Mouse (Mus musculus) lung, postnatal 0 days (tissue): ENCODE data around the gene Actl7a. TPM values are rescaled to one million over a fixed set of nuclear protein-coding genes. Genes with fewer than 3 reads are reported as not detected.

Experiments
- ATAC-seq: fragments of 200-750 bp; cut with Nextera tagmentation; 2 replicates; pipeline ENCODE4 v1.8.0; 2017; ENCODE audit warnings: moderate library complexity
- DNase-seq: peaks from one replicate; pipeline ENCODE4 v3.0.0-alpha.2; 2016; ENCODE audit warnings: low spot score
- H3K27ac ChIP-seq: fragments of 300-500 bp; sonication (generic); 2 replicates; pipeline ENCODE4 v1.5.1; 2014; ENCODE audit warnings: antibody characterized with exemption, mild to moderate bottlenecking, low read length, mixed read lengths
- H3K27me3 ChIP-seq: fragments of 300-500 bp; sonication (generic); replicated peaks from 2 replicates; pipeline ENCODE4 v1.6.1; 2014; ENCODE audit warnings: low read length, mixed read lengths; ENCODE audit not compliant: insufficient read depth
- H3K36me3 ChIP-seq: fragments of 300-500 bp; sonication (generic); 2 replicates; pipeline ENCODE4 v1.6.1; 2014; ENCODE audit warnings: low read length, mixed read lengths; ENCODE audit not compliant: insufficient read depth
- H3K4me1 ChIP-seq: fragments of 300-500 bp; sonication (generic); 2 replicates; pipeline ENCODE4 v1.6.1; 2014; ENCODE audit warnings: antibody characterized with exemption, low read depth, low read length, mixed read lengths; ENCODE audit not compliant: insufficient read depth
- H3K4me2 ChIP-seq: fragments of 300-500 bp; sonication (generic); replicated peaks from 2 replicates; pipeline ENCODE4 v1.6.1; 2014; ENCODE audit warnings: low read depth, mild to moderate bottlenecking, low read length, moderate library complexity, mixed read lengths
- H3K4me3 ChIP-seq: fragments of 300-500 bp; sonication (generic); 2 replicates; pipeline ENCODE4 v1.5.1; 2014; ENCODE audit warnings: low read depth, low read length
- H3K9ac ChIP-seq: fragments of 300-500 bp; sonication (generic); replicated peaks from 2 replicates; pipeline ENCODE4 v1.6.1; 2014; ENCODE audit warnings: low read depth, mild to moderate bottlenecking
- H3K9me3 ChIP-seq: fragments of 300-500 bp; sonication (generic); 2 replicates; pipeline ENCODE4 v1.6.1; 2016; ENCODE audit warnings: low read length, mixed read lengths
- CTCF ChIP-seq: IDR thresholded peaks from 2 replicates; pipeline ENCODE4 v1.5.1; 2016; ENCODE audit warnings: antibody characterized with exemption, mild to moderate bottlenecking
- EP300 ChIP-seq: IDR thresholded peaks from 2 replicates; pipeline ENCODE4 v1.6.1; 2016; ENCODE audit warnings: antibody characterized with exemption, mild to moderate bottlenecking, control low read depth
- WGBS: fragments of 180-500 bp; shearing (Covaris S2); extraction: QIAGEN DNeasy Blood & Tissue Kit; methylation state at CpG from one replicate; pipeline ENCODE4 v1.1.7; 2014; 5-methylcytosine and 5-hydroxymethylcytosine counted together
- polyA plus RNA-seq: library from polyadenylated mRNA; unstranded; fragments of >200 nt; fragmentation: Nextera tagmentation; extraction: Ambion mirVana; gene quantifications from 2 replicates; pipeline ENCODE4 v1.2.1, GENCODE M21; 2015

Actl7a gene
- polyA plus RNA-seq, 1 experiment from 2014 or later: not detected

DNA sequence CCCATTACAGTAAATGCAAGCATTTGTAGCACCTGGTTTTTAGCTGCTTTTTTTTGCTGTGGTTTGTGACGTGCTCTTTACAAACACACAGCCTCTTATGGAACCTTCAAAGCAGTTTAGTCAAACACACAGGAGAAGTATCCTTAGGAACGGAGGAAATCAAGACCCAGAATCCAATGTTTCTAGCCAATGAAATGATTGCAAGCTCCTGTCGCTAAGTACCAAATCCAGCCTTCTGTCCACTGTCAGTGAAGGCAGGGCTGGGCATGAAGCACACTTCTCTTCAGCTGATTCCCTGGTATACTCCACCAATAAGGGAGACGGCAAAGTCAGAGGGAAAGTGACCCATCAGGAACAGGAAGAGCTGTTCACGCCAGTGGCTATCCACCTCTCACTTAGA lies 12.8 kb downstream of the Actl7a start:
- Histone ChIP-seq H3K36me3 (peaks cover 37% of the 10 kb centered on the region), H3K9ac (no peak overlapping the region), H3K9me3 (no peaks in the 10 kb centered on the region), H3K27ac (peak overlapping the region; percentile 66; the same call in 1 of the 2 replicates), H3K27me3 (no peaks in the 10 kb centered on the region), H3K4me2 (no peak overlapping the region), H3K4me1 (no peaks in the 10 kb centered on the region), H3K4me3 (no peak overlapping the region)
- TF ChIP-seq EP300: no peak
- TF ChIP-seq CTCF: no peak
- ATAC-seq: peak; percentile 29
- 74% methylated on average over 5 of the region's 5 CpGs for whole genome bisulfite sequencing
- peak; percentile 18 for DNase-seq

DNA sequence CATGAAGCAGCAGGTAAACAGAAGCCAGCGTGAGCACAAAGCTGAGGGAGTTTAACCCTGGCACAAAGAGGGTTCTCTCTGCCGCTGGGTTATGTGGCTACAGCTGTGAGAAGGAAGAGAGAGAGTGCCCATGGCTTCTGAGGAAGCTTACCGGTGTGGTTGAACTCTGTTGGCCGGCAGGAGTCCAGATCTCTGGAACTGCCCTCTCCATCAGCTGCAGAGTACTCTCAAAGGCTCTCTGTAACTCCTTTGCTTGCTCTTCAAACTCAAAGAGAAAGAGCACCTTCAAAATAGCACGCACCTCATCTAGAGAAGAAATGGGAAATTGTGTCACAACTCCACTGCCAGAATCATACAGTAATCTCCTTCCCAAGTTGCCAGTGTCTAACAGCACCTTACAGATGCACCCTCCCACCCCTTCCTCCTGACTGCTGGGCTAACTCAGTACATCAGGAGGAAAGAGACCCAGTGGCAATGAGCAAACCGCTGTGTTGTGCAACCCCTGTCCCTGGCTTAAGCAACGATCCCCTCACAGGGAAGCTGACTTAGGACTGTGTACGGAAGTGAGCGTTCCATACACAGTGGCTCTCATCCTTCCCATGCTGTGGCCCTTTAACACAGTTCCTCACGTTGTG lies 13.9 kb downstream of the Actl7a start:
- 71% methylated on average over 10 of the region's 10 CpGs for WGBS
- H3K36me3 ChIP-seq: peaks cover 32% of the 10 kb centered on the region

DNA sequence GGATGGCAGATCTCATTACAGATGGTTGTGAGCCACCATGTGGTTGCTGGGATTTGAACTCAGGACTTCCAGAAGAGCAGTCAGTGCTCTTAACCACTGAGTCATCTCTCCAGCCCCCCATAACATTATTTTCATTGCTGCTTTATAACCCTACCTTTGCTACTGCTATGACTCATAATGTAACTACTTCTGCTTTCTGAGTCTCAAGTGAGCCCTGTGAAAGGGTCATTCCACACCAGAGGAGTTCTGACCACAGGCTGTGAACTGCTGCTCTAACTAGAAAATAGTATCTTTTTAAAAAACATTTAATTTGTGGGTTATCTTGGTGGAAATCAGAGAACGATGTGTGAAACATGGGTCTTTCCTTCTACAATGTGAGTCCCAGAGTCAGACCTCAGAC lies 14.5 kb downstream of the Actl7a start:
- H3K36me3 ChIP-seq: peaks cover 32% of the 10 kb centered on the region
- no peaks in the 10 kb centered on the region for H3K27me3 ChIP-seq
- H3K4me3 ChIP-seq: no peak overlapping the region
- H3K9me3 ChIP-seq: no peaks in the 10 kb centered on the region
- peak; percentile 48 for DNase-seq
- no peak overlapping the region for H3K4me2 ChIP-seq
- ATAC-seq: peak; percentile 56; the same call in 1 of the 2 replicates
- WGBS: 84% methylated on average over 1 of the region's 1 CpGs
- no peak overlapping the region for H3K9ac ChIP-seq
- no peaks in the 10 kb centered on the region for H3K4me1 ChIP-seq
- no peak overlapping the region for H3K27ac ChIP-seq
- no peak for TF ChIP-seq EP300
- TF ChIP-seq CTCF: no peak

More for the DNA sequence above, 13.9 kb downstream of the Actl7a start:
- Histone ChIP-seq H3K27ac (peak overlapping the region; percentile 66; the same call in 1 of the 2 replicates), H3K4me2 (no peak overlapping the region), H3K9ac (no peak overlapping the region), H3K4me3 (no peak overlapping the region), H3K4me1 (no peaks in the 10 kb centered on the region), H3K27me3 (no peaks in the 10 kb centered on the region), H3K9me3 (no peaks in the 10 kb centered on the region)
- TF ChIP-seq EP300 (peak; percentile 21), CTCF (no peak)
- peak; percentile 89 for ATAC-seq
- DNase-seq: peak; percentile 69

DNA sequence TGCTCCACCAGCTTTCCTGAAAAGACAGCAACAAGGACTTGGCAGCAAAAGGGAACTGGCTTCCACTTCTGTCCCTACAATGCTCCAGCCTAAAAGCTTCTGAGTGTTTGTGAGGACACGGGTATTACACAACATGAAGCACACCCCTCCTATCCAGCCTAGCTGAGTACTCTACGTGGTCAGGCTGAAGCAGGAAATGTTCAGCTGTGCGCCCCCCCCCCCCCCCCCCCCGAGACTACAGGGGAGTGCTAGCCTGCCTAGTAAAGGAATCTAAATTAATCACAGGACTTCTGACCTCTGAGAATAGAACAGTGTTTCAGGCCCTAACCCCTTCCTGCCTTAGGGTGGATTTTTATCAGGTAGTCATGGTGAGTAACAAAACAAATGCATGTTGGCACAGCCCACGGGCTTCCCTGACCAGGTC lies 24.7 kb downstream of the Actl7a start:
- H3K9me3 ChIP-seq: no peaks in the 10 kb centered on the region
- H3K27me3 ChIP-seq: no peaks in the 10 kb centered on the region
- ATAC-seq (peak; percentile 82), DNase-seq (peak; percentile 79)
- no peaks in the 10 kb centered on the region for H3K4me1 ChIP-seq
- H3K36me3 ChIP-seq: peaks cover 38% of the 10 kb centered on the region; the same call in 1 of the 2 replicates
- TF ChIP-seq EP300: no peak
- no peak for TF ChIP-seq CTCF
- H3K4me3 ChIP-seq: no peak overlapping the region
- H3K4me2 ChIP-seq: no peak overlapping the region
- H3K27ac ChIP-seq: no peak overlapping the region
- H3K9ac ChIP-seq: no peak overlapping the region
- WGBS: 62% methylated on average over 5 of the region's 5 CpGs

DNA sequence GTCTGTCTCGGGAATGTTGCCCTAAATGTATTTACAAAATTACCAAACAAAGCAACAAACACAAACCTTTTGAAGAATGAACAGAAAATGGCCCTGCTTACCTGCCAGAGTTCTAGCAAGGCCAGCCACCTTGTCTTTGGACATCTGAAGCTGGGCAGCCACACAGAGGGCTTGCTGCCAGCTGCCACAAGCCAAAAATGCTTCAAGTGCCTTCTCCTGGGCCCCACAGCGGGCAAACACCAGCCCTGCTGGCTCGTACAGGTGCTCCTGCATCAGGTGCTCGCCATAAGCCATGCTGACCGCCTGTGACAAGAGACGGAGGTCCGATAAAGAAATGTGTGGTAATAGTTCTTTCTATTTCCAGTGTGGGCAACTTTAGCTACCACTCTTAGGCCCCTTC lies 25.7 kb downstream of the Actl7a start:
- Histone ChIP-seq H3K36me3 (peaks cover 48% of the 10 kb centered on the region; the same call in 1 of the 2 replicates), H3K9ac (no peak overlapping the region), H3K9me3 (no peaks in the 10 kb centered on the region), H3K4me3 (no peak overlapping the region), H3K4me2 (no peak overlapping the region), H3K27ac (no peak overlapping the region), H3K4me1 (no peaks in the 10 kb centered on the region), H3K27me3 (no peaks in the 10 kb centered on the region)
- ATAC-seq: peak; percentile 56
- no peak for TF ChIP-seq CTCF
- no peak for TF ChIP-seq EP300
- 61% methylated on average over 7 of the region's 7 CpGs for WGBS
- DNase-seq: no peak

DNA sequence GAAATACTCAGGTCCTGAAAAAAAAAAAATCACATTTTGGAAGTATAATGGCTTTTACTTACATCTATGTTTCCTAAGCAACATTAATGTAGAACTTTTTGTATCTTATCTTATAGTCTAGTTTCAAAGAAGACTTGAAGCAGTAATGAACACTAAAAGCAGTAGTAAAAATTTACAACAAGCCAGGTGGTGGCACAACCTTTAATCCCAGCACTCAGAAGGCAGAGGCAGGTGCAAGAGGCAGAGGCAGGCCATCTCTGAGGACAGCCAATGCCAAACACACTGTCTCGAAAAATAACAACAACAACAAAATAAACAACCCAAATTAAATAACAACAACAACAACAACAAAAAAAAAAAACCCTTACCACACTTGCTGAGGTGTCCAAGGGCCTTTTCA lies 27.9 kb downstream of the Actl7a start:
- Histone ChIP-seq H3K9me3 (no peaks in the 10 kb centered on the region), H3K27ac (no peak overlapping the region), H3K4me3 (no peak overlapping the region), H3K27me3 (no peaks in the 10 kb centered on the region), H3K4me1 (no peaks in the 10 kb centered on the region), H3K9ac (no peak overlapping the region), H3K36me3 (peaks cover 54% of the 10 kb centered on the region; the same call in 1 of the 2 replicates), H3K4me2 (no peak overlapping the region)
- TF ChIP-seq CTCF (no peak), EP300 (no peak)
- WGBS: 60% methylated on average over 1 of the region's 1 CpGs
- DNase-seq (no peak), ATAC-seq (no peak)
